Mouse (Mus musculus): ENCODE measurements around the gene Dnah6. TPM values are rescaled to one million over a fixed set of nuclear protein-coding genes. Genes with fewer than 3 reads are reported as not detected.

Dnah6 gene
- polyA plus RNA-seq, 1 experiment from 2014 or later: 0.20 TPM

Other genes with a start within 250 kb of the Dnah6 start
- gene Suclg1, start 26.7 kb upstream of the Dnah6 start, polyA plus RNA-seq (2014; fragmentation: Nextera tagmentation; extraction: Ambion mirVana): 132 and 139 TPM in 2 replicates
- gene 4931417E11Rik, start 248.0 kb upstream of the Dnah6 start, polyA plus RNA-seq (2014; fragmentation: Nextera tagmentation; extraction: Ambion mirVana): not detected in 2 replicates